ENCODE assay signal across 9 mouse cellular contexts in genomic region chr5:23597999-23598398, GRCm38 (mm10).
DNase-seq lines count a peak whose midpoint lies in the region; ATAC-seq and TF ChIP-seq lines count a peak whose summit lies in the region.
"Had no signal": no experiment of that assay in that cellular context is flagged by ENCODE, and none has a peak within 500 bp of the region (broad histone marks: within the 10 kb centered on the region; RNA-seq: fewer than 3 reads in every experiment).

No protein-coding gene starts in this region.

- H3K36me3 ChIP-seq in kidney, postnatal 0 days (ENCODE audit: insufficient read depth, low read length), result no peaks in the 10 kb centered on the region
- peaks cover 54% of the 10 kb centered on the region for H3K36me3 ChIP-seq in G1E (replicated peaks)
- H3K36me3 ChIP-seq: forebrain, embryonic 12.5 days had no signal

- TF ChIP-seq CTCF in kidney, postnatal 0 days (IDR thresholded peaks at IDR 0.05; ENCODE audit: low read depth), result no peak
- no peak for TF ChIP-seq CTCF in G1E (IDR thresholded peaks at IDR 0.05; ENCODE audit: low read depth, low read length)

- DNase-seq in kidney, postnatal 0 days (ENCODE audit: low spot score), result peak; percentile 48
- DNase-seq in kidney, postnatal 10 days, result no peak
- DNase-seq in B cell, adult 2 months, result peak; percentile 44 to 51
- DNase-seq in G1E (ENCODE audit: low spot score), result peak; percentile 68
- DNase-seq in adrenal gland, adult 8-10 months, result no peak
- DNase-seq in ovary, postnatal 10 days (ENCODE audit: low spot score), result no peak
- no peak for DNase-seq in left cerebral cortex, postnatal 10 days (ENCODE audit: extremely low spot score in 1 of 2, low spot score in 2 of 2)

- no peaks in the 10 kb centered on the region for H3K9me3 ChIP-seq in kidney, postnatal 0 days (replicated peaks; ENCODE audit: low read length)
- H3K9me3 ChIP-seq in G1E (replicated peaks), result no peaks in the 10 kb centered on the region
- H3K9me3 ChIP-seq: forebrain, embryonic 12.5 days had no signal

- intact Hi-C loops in left cerebral cortex, postnatal 10 days (cut with DNase I), result no loop called here

- ATAC-seq in kidney, postnatal 0 days (replicated peaks; ENCODE audit: low FRiP score, low read depth), result peak; percentile 54; the same call in 1 of the 2 replicates
- ATAC-seq in G1E (ENCODE audit: extremely low read depth, insufficient number of reproducible peaks, low FRiP score, poor library complexity, severe bottlenecking), result peak; percentile 57
- ATAC-seq in hematopoietic stem cell, adult 5-6 weeks (replicated peaks in 1 of 2; ENCODE audit: insufficient read depth in 1 of 2, low FRiP score in 2 of 2, low TSS enrichment in 1 of 2, low read depth in 1 of 2, poor library complexity in 2 of 2, severe bottlenecking in 2 of 2), result peak; percentile 100

- 14% methylated on average over 1 of the region's 1 CpGs for WGBS in kidney, postnatal 0 days

- no peak overlapping the region for H3K4me2 ChIP-seq in kidney, postnatal 0 days (ENCODE audit: low read length)
- H3K4me2 ChIP-seq: forebrain, embryonic 12.5 days had no signal

- peaks cover 5% of the 10 kb centered on the region for H3K4me1 ChIP-seq in kidney, postnatal 0 days (replicated peaks; ENCODE audit: insufficient read depth, low read length)
- peaks cover 38% of the 10 kb centered on the region for H3K4me1 ChIP-seq in G1E (ENCODE audit: insufficient read depth, low read depth, low read length)

- H3K27me3 ChIP-seq in kidney, postnatal 0 days (ENCODE audit: insufficient read depth, low read length), result no peaks in the 10 kb centered on the region
- no peaks in the 10 kb centered on the region for H3K27me3 ChIP-seq in G1E (ENCODE audit: insufficient read depth, low read length)
- H3K27me3 ChIP-seq: forebrain, embryonic 12.5 days had no signal

- H3K27ac ChIP-seq in kidney, postnatal 0 days, result peak overlapping the region; percentile 39; the same call in 1 of the 2 replicates
- H3K27ac ChIP-seq: forebrain, embryonic 12.5 days had no signal

- no peak overlapping the region for H3K4me3 ChIP-seq in kidney, postnatal 0 days (replicated peaks; ENCODE audit: low read depth, low read length)
- H3K4me3 ChIP-seq in G1E (ENCODE audit: low read depth, low read length), result peak overlapping the region; percentile 1; the same call in 1 of the 2 replicates
- H3K4me3 ChIP-seq: forebrain, embryonic 12.5 days had no signal

- H3K9ac ChIP-seq in kidney, postnatal 0 days (ENCODE audit: low read depth, low read length), result no peak overlapping the region
- H3K9ac ChIP-seq: forebrain, embryonic 12.5 days had no signal

Comparison
In these comparisons a context has a peak if more than half of its experiments do, and no peak if none do; other contexts are left out.
1. DNase-seq: peak in kidney, postnatal 0 days (single experiment), B cell, adult 2 months (2 of 2) and G1E (single experiment); none in kidney, postnatal 10 days (single experiment), adrenal gland, adult 8-10 months (single experiment), ovary, postnatal 10 days (single experiment) and left cerebral cortex, postnatal 10 days (0 of 2).
2. Peak in every context shown above with its lines, with median percentiles within 50 percentile points of each other: ATAC-seq.